Mouse (Mus musculus): ENCODE results near the gene Tef.

DNA sequence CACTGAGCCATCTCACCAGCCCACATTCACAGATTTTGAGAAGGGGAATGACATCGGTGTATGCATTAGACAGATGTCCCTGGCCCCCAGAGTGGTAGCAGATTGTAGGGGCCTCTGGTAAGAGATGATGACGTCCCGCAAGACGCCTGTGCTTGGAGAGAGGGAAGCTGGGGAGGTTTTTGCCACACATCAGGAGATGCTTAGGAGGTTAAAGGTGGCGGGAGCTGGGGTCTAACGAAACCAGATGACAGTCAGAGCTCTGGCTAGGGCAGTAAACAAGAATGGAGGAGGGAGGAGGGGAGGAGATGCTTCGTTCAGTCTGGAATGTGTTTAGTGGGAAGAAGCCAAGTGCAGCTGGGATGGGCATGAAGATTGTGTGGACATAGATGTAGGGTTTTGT lies 40.8 kb upstream of the Tef start:
- TF ChIP-seq CTCF (conservative IDR thresholded peaks at IDR 0.05; ENCODE audit: low read length) (no peak), POU5F1 (IDR thresholded peaks at IDR 0.05; ENCODE audit: borderline replicate concordance, low read length) (no peak), NANOG (IDR thresholded peaks at IDR 0.05; ENCODE audit: borderline replicate concordance, low read length) (no peak)
